Mouse (Mus musculus) stomach, embryonic 16.5 days (tissue): ENCODE data around the gene Rtn2. TPM values are rescaled to one million over a fixed set of nuclear protein-coding genes. Genes with fewer than 3 reads are reported as not detected.

Source experiments
- ATAC-seq: fragments of 200-750 bp; cut with Nextera tagmentation; 2 replicates; pipeline ENCODE4 v1.8.0; 2017; ENCODE audit warnings: moderate number of reproducible peaks, moderate TSS enrichment; ENCODE audit not compliant: insufficient read depth, low FRiP score
- H3K27ac ChIP-seq: fragments of 300-500 bp; sonication (generic); 2 replicates; pipeline ENCODE4 v1.5.1; 2014; ENCODE audit warnings: low read length
- H3K27me3 ChIP-seq: fragments of 300-500 bp; sonication (generic); 2 replicates; pipeline ENCODE4 v1.6.1; 2014; ENCODE audit warnings: low read length, control low read depth, mixed read lengths; ENCODE audit not compliant: control insufficient read depth, insufficient read depth
- H3K36me3 ChIP-seq: fragments of 300-500 bp; sonication (generic); 2 replicates; pipeline ENCODE4 v1.6.1; 2014; ENCODE audit warnings: low read length; ENCODE audit not compliant: control insufficient read depth, insufficient read depth
- H3K4me1 ChIP-seq: fragments of 300-500 bp; sonication (generic); 2 replicates; pipeline ENCODE4 v1.6.1; 2014; ENCODE audit warnings: low read length, control low read depth, mixed read lengths; ENCODE audit not compliant: control insufficient read depth, insufficient read depth
- H3K4me2 ChIP-seq: fragments of 300-500 bp; sonication (generic); 2 replicates; pipeline ENCODE4 v1.6.1; 2014; ENCODE audit warnings: low read depth, low read length, mixed read lengths
- H3K4me3 ChIP-seq: fragments of 300-500 bp; sonication (generic); replicated peaks from 2 replicates; pipeline ENCODE4 v1.5.1; 2014; ENCODE audit warnings: mild to moderate bottlenecking, low read length
- H3K9ac ChIP-seq: fragments of 300-500 bp; sonication (generic); 2 replicates; pipeline ENCODE4 v1.6.1; 2014; ENCODE audit warnings: low read length
- H3K9me3 ChIP-seq: fragments of 300-500 bp; sonication (generic); replicated peaks from 2 replicates; pipeline ENCODE4 v1.6.1; 2016; ENCODE audit warnings: low read length, control low read depth; ENCODE audit not compliant: control insufficient read depth
- WGBS: fragments of 180-500 bp; shearing (Covaris S2); extraction: QIAGEN DNeasy Blood & Tissue Kit; methylation state at CpG from one replicate; pipeline ENCODE4 v1.1.7; 2014; 5-methylcytosine and 5-hydroxymethylcytosine counted together
- polyA plus RNA-seq: library from polyadenylated mRNA; unstranded; fragments of >200 nt; fragmentation: Nextera tagmentation; extraction: Ambion mirVana; gene quantifications from 2 replicates; pipeline ENCODE4 v1.2.1, GENCODE M21; 2015

Gene Rtn2
- polyA plus RNA-seq, 1 experiment from 2014 or later: 21.7 TPM

GRCm38 (mm10) chr7:19302264-19303045 is 20.0 kb downstream of the Rtn2 start:
- Histone ChIP-seq H3K4me1 (peaks cover 13% of the 10 kb centered on the region; the same call in 1 of the 2 replicates), H3K36me3 (no peaks in the 10 kb centered on the region), H3K9me3 (no peaks in the 10 kb centered on the region), H3K27me3 (peaks cover 45% of the 10 kb centered on the region), H3K9ac (0 out of 2 replicates have a peak overlapping the region, but pooled peaks have one; percentile 42), H3K4me3 (peak overlapping the region; percentile 53; the same call in 1 of the 2 replicates), H3K4me2 (no peak overlapping the region), H3K27ac (no peak overlapping the region)
- ATAC-seq: no peak
- 49% methylated on average over 13 of the region's 13 CpGs for WGBS

GRCm38 (mm10) chr7:19303046-19303305 is 20.6 kb downstream of the Rtn2 start:
- Histone ChIP-seq H3K4me3 (no peak overlapping the region), H3K36me3 (no peaks in the 10 kb centered on the region), H3K4me1 (peaks cover 16% of the 10 kb centered on the region), H3K4me2 (no peak overlapping the region), H3K9ac (no peak overlapping the region), H3K9me3 (no peaks in the 10 kb centered on the region), H3K27ac (no peak overlapping the region), H3K27me3 (peaks cover 45% of the 10 kb centered on the region)
- WGBS: 84% methylated on average over 12 of the region's 12 CpGs
- ATAC-seq: no peak

- Histone ChIP-seq H3K4me3 (no peak overlapping the region), H3K9ac (peak overlapping the region; percentile 13; the same call in 1 of the 2 replicates), H3K27ac (no peak overlapping the region), H3K9me3 (no peaks in the 10 kb centered on the region), H3K4me2 (peak overlapping the region; percentile 30), H3K36me3 (no peaks in the 10 kb centered on the region), H3K27me3 (peaks cover 45% of the 10 kb centered on the region), H3K4me1 (peaks cover 16% of the 10 kb centered on the region)
- no peak for ATAC-seq
- under 1% methylated on average over 16 of the region's 16 CpGs for WGBS
These were observed 21.3 kb downstream of the Rtn2 start for GRCm38 (mm10) chr7:19303770-19304169.

- no peak for ATAC-seq
- peak overlapping the region; percentile 44 for H3K4me3 ChIP-seq
- H3K27me3 ChIP-seq: peaks cover 45% of the 10 kb centered on the region
- WGBS: 2% methylated on average over 48 of the region's 48 CpGs
- no peaks in the 10 kb centered on the region for H3K9me3 ChIP-seq
- no peak overlapping the region for H3K27ac ChIP-seq
- peak overlapping the region; percentile 60 for H3K9ac ChIP-seq
- H3K4me1 ChIP-seq: peaks cover 21% of the 10 kb centered on the region
- no peaks in the 10 kb centered on the region for H3K36me3 ChIP-seq
- H3K4me2 ChIP-seq: peak overlapping the region; percentile 62
These were observed 22.3 kb downstream of the Rtn2 start for GRCm38 (mm10) chr7:19304501-19305412.

- Histone ChIP-seq H3K4me1 (peaks cover 22% of the 10 kb centered on the region), H3K27ac (no peak overlapping the region), H3K4me3 (no peak overlapping the region), H3K36me3 (no peaks in the 10 kb centered on the region), H3K4me2 (no peak overlapping the region; the same call in 1 of the 2 replicates), H3K9me3 (no peaks in the 10 kb centered on the region), H3K9ac (no peak overlapping the region), H3K27me3 (peaks cover 45% of the 10 kb centered on the region)
- no peak for ATAC-seq
- 7% methylated on average over 6 of the region's 6 CpGs for WGBS
These were observed 22.9 kb downstream of the Rtn2 start for GRCm38 (mm10) chr7:19305413-19305735.

GRCm38 (mm10) chr7:19305796-19306765 is 23.7 kb downstream of the Rtn2 start:
- ATAC-seq: no peak
- no peak overlapping the region for H3K27ac ChIP-seq
- no peaks in the 10 kb centered on the region for H3K9me3 ChIP-seq
- H3K36me3 ChIP-seq: no peaks in the 10 kb centered on the region
- WGBS: 52% methylated on average over 16 of the region's 16 CpGs
- H3K4me3 ChIP-seq: no peak overlapping the region
- peaks cover 24% of the 10 kb centered on the region for H3K4me1 ChIP-seq
- H3K4me2 ChIP-seq: no peak overlapping the region
- peaks cover 45% of the 10 kb centered on the region for H3K27me3 ChIP-seq
- H3K9ac ChIP-seq: no peak overlapping the region

- no peaks in the 10 kb centered on the region for H3K9me3 ChIP-seq
- no peaks in the 10 kb centered on the region for H3K36me3 ChIP-seq
- H3K27me3 ChIP-seq: peaks cover 43% of the 10 kb centered on the region
- WGBS: 63% methylated on average over 25 of the region's 25 CpGs
- H3K27ac ChIP-seq: no peak overlapping the region
- H3K9ac ChIP-seq: peak overlapping the region; percentile 43; the same call in 1 of the 2 replicates
- no peak for ATAC-seq
- peaks cover 17% of the 10 kb centered on the region for H3K4me1 ChIP-seq
- peak overlapping the region; percentile 100; the same call in 1 of the 2 replicates for H3K4me2 ChIP-seq
- H3K4me3 ChIP-seq: no peak overlapping the region
These were observed 24.7 kb downstream of the Rtn2 start for GRCm38 (mm10) chr7:19306819-19307738.
